Mouse (Mus musculus) megakaryocyte, embryonic 14.5 days (primary cell): ENCODE data around the gene Ralgapa2.

Experiments used
- FLI1 ChIP-seq: IDR thresholded peaks from 2 replicates; pipeline ENCODE4 v1.6.1; 2012; ENCODE audit warnings: low read length, inconsistent platforms, mixed read lengths
- GATA1 ChIP-seq: IDR thresholded peaks from 3 replicates; pipeline ENCODE4 v1.6.1; 2012; ENCODE audit warnings: mixed read lengths, low read length, inconsistent platforms, borderline replicate concordance

GRCm38 (mm10) chr2:146266539-146266938, 245.6 kb downstream of the Ralgapa2 start:
- no peak for TF ChIP-seq GATA1
- no peak for TF ChIP-seq FLI1
